Mouse (Mus musculus) intestine, embryonic 15.5 days (tissue): Measurements from ENCODE around the gene Dync1li1. TPM values are rescaled to one million over a fixed set of nuclear protein-coding genes. Genes with fewer than 3 reads are reported as not detected.

Experiments
- ATAC-seq: fragments of 200-750 bp; cut with Nextera tagmentation; 2 replicates; pipeline ENCODE4 v1.8.0; 2017; ENCODE audit warnings: moderate TSS enrichment, moderate library complexity
- H3K27ac ChIP-seq: fragments of 300-500 bp; sonication (generic); 2 replicates; pipeline ENCODE4 v1.5.1; 2015; ENCODE audit warnings: mild to moderate bottlenecking, inconsistent platforms
- H3K27me3 ChIP-seq: fragments of 300-500 bp; sonication (generic); replicated peaks from 2 replicates; pipeline ENCODE4 v1.6.1; 2015; ENCODE audit warnings: inconsistent platforms
- H3K36me3 ChIP-seq: fragments of 300-500 bp; sonication (generic); 2 replicates; pipeline ENCODE4 v1.6.1; 2015; ENCODE audit warnings: inconsistent platforms
- H3K4me1 ChIP-seq: fragments of 300-500 bp; sonication (generic); replicated peaks from 2 replicates; pipeline ENCODE4 v1.6.1; 2015; ENCODE audit warnings: inconsistent platforms
- H3K4me2 ChIP-seq: fragments of 300-500 bp; sonication (generic); replicated peaks from 2 replicates; pipeline ENCODE4 v1.6.1; 2015; ENCODE audit warnings: mild to moderate bottlenecking, inconsistent platforms
- H3K4me3 ChIP-seq: fragments of 300-500 bp; sonication (generic); replicated peaks from 2 replicates; pipeline ENCODE4 v1.5.1; 2015; ENCODE audit warnings: inconsistent platforms
- H3K9ac ChIP-seq: fragments of 300-500 bp; sonication (generic); 2 replicates; pipeline ENCODE4 v1.6.1; 2015; ENCODE audit warnings: inconsistent platforms
- H3K9me3 ChIP-seq: fragments of 300-500 bp; sonication (generic); 2 replicates; pipeline ENCODE4 v1.6.1; 2016; ENCODE audit warnings: inconsistent platforms
- WGBS: fragments of 180-500 bp; shearing (Covaris S2); methylation state at CpG from one replicate; pipeline ENCODE4 v1.1.7; 2015; 5-methylcytosine and 5-hydroxymethylcytosine counted together
- polyA plus RNA-seq: library from polyadenylated mRNA; unstranded; fragments of >200 nt; fragmentation: Nextera tagmentation; extraction: Ambion mirVana; gene quantifications from 2 replicates; pipeline ENCODE4 v1.2.1, GENCODE M21; 2015

Gene Dync1li1
- polyA plus RNA-seq, 1 experiment from 2014 or later, result 49.9 TPM

- Histone ChIP-seq H3K4me2 (no peak overlapping the region), H3K27ac (no peak overlapping the region), H3K4me1 (peaks cover 12% of the 10 kb centered on the region), H3K9me3 (no peaks in the 10 kb centered on the region), H3K36me3 (0 out of 2 replicates have a peak, but pooled peaks cover 5% of the 10 kb centered on the region), H3K4me3 (no peak overlapping the region), H3K9ac (no peak overlapping the region), H3K27me3 (no peaks in the 10 kb centered on the region)
- WGBS, result 76% methylated on average over 9 of the region's 9 CpGs
- no peak for ATAC-seq
Measured at GRCm38 (mm10) chr9:114740336-114740735, 51.7 kb downstream of the Dync1li1 start.

- Histone ChIP-seq H3K4me3 (no peak overlapping the region), H3K4me2 (no peak overlapping the region), H3K27me3 (no peaks in the 10 kb centered on the region), H3K9me3 (no peaks in the 10 kb centered on the region), H3K4me1 (peaks cover 8% of the 10 kb centered on the region; the same call in 1 of the 2 replicates), H3K36me3 (peaks cover 18% of the 10 kb centered on the region; the same call in 1 of the 2 replicates), H3K27ac (peak overlapping the region; percentile 33; the same call in 1 of the 2 replicates), H3K9ac (no peak overlapping the region)
- 0 out of 2 replicates have a peak, but pooled peaks have one; percentile 19 for ATAC-seq
- WGBS, result 77% methylated on average over 2 of the region's 2 CpGs
Measured at GRCm38 (mm10) chr9:114742731-114743130, 54.1 kb downstream of the Dync1li1 start.

- ATAC-seq, result no peak
- H3K27ac ChIP-seq, result no peak overlapping the region
- WGBS, result 57% methylated on average over 4 of the region's 4 CpGs
Measured at GRCm38 (mm10) chr9:114745163-114745562, 56.6 kb downstream of the Dync1li1 start.

GRCm38 (mm10) chr9:114745654-114746053 lies 57.1 kb downstream of the Dync1li1 start:
- Histone ChIP-seq H3K4me1 (peaks cover 8% of the 10 kb centered on the region; the same call in 1 of the 2 replicates), H3K9ac (no peak overlapping the region), H3K9me3 (no peaks in the 10 kb centered on the region), H3K4me3 (no peak overlapping the region), H3K27ac (no peak overlapping the region), H3K4me2 (no peak overlapping the region), H3K36me3 (peaks cover 22% of the 10 kb centered on the region), H3K27me3 (no peaks in the 10 kb centered on the region)
- no peak for ATAC-seq
- 81% methylated on average over 4 of the region's 4 CpGs for WGBS

More at GRCm38 (mm10) chr9:114745163-114745562, 56.6 kb downstream of the Dync1li1 start:
- H3K4me3 ChIP-seq, result no peak overlapping the region
- no peak overlapping the region for H3K4me2 ChIP-seq
- H3K36me3 ChIP-seq, result peaks cover 22% of the 10 kb centered on the region
- H3K9ac ChIP-seq, result no peak overlapping the region
- H3K27me3 ChIP-seq, result no peaks in the 10 kb centered on the region
- peaks cover 8% of the 10 kb centered on the region; the same call in 1 of the 2 replicates for H3K4me1 ChIP-seq
- no peaks in the 10 kb centered on the region for H3K9me3 ChIP-seq

GRCm38 (mm10) chr9:114747012-114747411 lies 58.4 kb downstream of the Dync1li1 start:
- H3K9ac ChIP-seq, result no peak overlapping the region
- no peaks in the 10 kb centered on the region for H3K9me3 ChIP-seq
- no peak for ATAC-seq
- no peaks in the 10 kb centered on the region for H3K27me3 ChIP-seq
- peaks cover 8% of the 10 kb centered on the region; the same call in 1 of the 2 replicates for H3K4me1 ChIP-seq
- H3K4me2 ChIP-seq, result no peak overlapping the region
- no peak overlapping the region for H3K27ac ChIP-seq
- 81% methylated on average over 10 of the region's 10 CpGs for WGBS
- H3K4me3 ChIP-seq, result no peak overlapping the region
- H3K36me3 ChIP-seq, result peaks cover 22% of the 10 kb centered on the region

- Histone ChIP-seq H3K27me3 (no peaks in the 10 kb centered on the region), H3K4me1 (0 out of 2 replicates have a peak, but pooled peaks cover 5% of the 10 kb centered on the region), H3K9ac (no peak overlapping the region), H3K9me3 (no peaks in the 10 kb centered on the region), H3K36me3 (peaks cover 22% of the 10 kb centered on the region), H3K27ac (no peak overlapping the region), H3K4me2 (no peak overlapping the region), H3K4me3 (no peak overlapping the region)
- ATAC-seq, result no peak
- 80% methylated on average over 12 of the region's 12 CpGs for WGBS
Measured at GRCm38 (mm10) chr9:114747466-114747865, 58.9 kb downstream of the Dync1li1 start.

GRCm38 (mm10) chr9:114751582-114751981 lies 63.0 kb downstream of the Dync1li1 start:
- Histone ChIP-seq H3K4me3 (no peak overlapping the region), H3K4me2 (no peak overlapping the region), H3K9me3 (no peaks in the 10 kb centered on the region), H3K27ac (no peak overlapping the region), H3K36me3 (peaks cover 18% of the 10 kb centered on the region), H3K4me1 (peaks cover 3% of the 10 kb centered on the region; the same call in 1 of the 2 replicates), H3K9ac (no peak overlapping the region), H3K27me3 (no peaks in the 10 kb centered on the region)
- ATAC-seq, result no peak
- 84% methylated on average over 3 of the region's 3 CpGs for WGBS

GRCm38 (mm10) chr9:114752311-114752710 lies 63.7 kb downstream of the Dync1li1 start:
- Histone ChIP-seq H3K27me3 (no peaks in the 10 kb centered on the region), H3K9me3 (no peaks in the 10 kb centered on the region), H3K4me3 (peak overlapping the region; percentile 56; the same call in 1 of the 2 replicates), H3K4me2 (peak overlapping the region; percentile 92; the same call in 1 of the 2 replicates), H3K27ac (no peak overlapping the region), H3K4me1 (peaks cover 3% of the 10 kb centered on the region; the same call in 1 of the 2 replicates), H3K9ac (no peak overlapping the region), H3K36me3 (peaks cover 13% of the 10 kb centered on the region)
- 74% methylated on average over 9 of the region's 9 CpGs for WGBS
- ATAC-seq, result peak; percentile 23

- peak; percentile 95 for ATAC-seq
- H3K36me3 ChIP-seq, result peaks cover 6% of the 10 kb centered on the region; the same call in 1 of the 2 replicates
- H3K27me3 ChIP-seq, result no peaks in the 10 kb centered on the region
- H3K4me2 ChIP-seq, result peak overlapping the region; percentile 92
- peak overlapping the region; percentile 62 for H3K9ac ChIP-seq
- peak overlapping the region; percentile 73 for H3K27ac ChIP-seq
- WGBS, result 7% methylated on average over 36 of the region's 36 CpGs
- peaks cover 3% of the 10 kb centered on the region; the same call in 1 of the 2 replicates for H3K4me1 ChIP-seq
- no peaks in the 10 kb centered on the region for H3K9me3 ChIP-seq
- peak overlapping the region; percentile 56 for H3K4me3 ChIP-seq
Measured at GRCm38 (mm10) chr9:114752863-114753484, 64.4 kb downstream of the Dync1li1 start.

- H3K4me2 ChIP-seq, result no peak overlapping the region
- H3K27me3 ChIP-seq, result no peaks in the 10 kb centered on the region
- H3K27ac ChIP-seq, result no peak overlapping the region
- no peaks in the 10 kb centered on the region for H3K9me3 ChIP-seq
- H3K4me3 ChIP-seq, result no peak overlapping the region
- H3K9ac ChIP-seq, result no peak overlapping the region
- no peak for ATAC-seq
- WGBS, result 80% methylated on average over 7 of the region's 7 CpGs
- peaks cover 2% of the 10 kb centered on the region for H3K36me3 ChIP-seq
- no peaks in the 10 kb centered on the region for H3K4me1 ChIP-seq
Measured at GRCm38 (mm10) chr9:114758272-114758671, 69.7 kb downstream of the Dync1li1 start.

- Histone ChIP-seq H3K9me3 (no peaks in the 10 kb centered on the region), H3K4me3 (no peak overlapping the region), H3K4me2 (no peak overlapping the region), H3K36me3 (peaks cover 2% of the 10 kb centered on the region), H3K9ac (no peak overlapping the region), H3K27ac (no peak overlapping the region), H3K4me1 (no peaks in the 10 kb centered on the region), H3K27me3 (no peaks in the 10 kb centered on the region)
- no peak for ATAC-seq
- 85% methylated on average over 5 of the region's 5 CpGs for WGBS
Measured at GRCm38 (mm10) chr9:114758801-114759200, 70.2 kb downstream of the Dync1li1 start.

GRCm38 (mm10) chr9:114759886-114760285 lies 71.3 kb downstream of the Dync1li1 start:
- H3K27ac ChIP-seq, result no peak overlapping the region

GRCm38 (mm10) chr9:114760353-114760752 lies 71.8 kb downstream of the Dync1li1 start:
- H3K27me3 ChIP-seq, result no peaks in the 10 kb centered on the region

More at GRCm38 (mm10) chr9:114759886-114760285, 71.3 kb downstream of the Dync1li1 start:
- H3K36me3 ChIP-seq, result peaks cover 2% of the 10 kb centered on the region
- no peak for ATAC-seq
- H3K4me3 ChIP-seq, result no peak overlapping the region
- no peak overlapping the region for H3K4me2 ChIP-seq
- no peaks in the 10 kb centered on the region for H3K9me3 ChIP-seq
- no peak overlapping the region for H3K9ac ChIP-seq
- no peaks in the 10 kb centered on the region for H3K27me3 ChIP-seq
- 85% methylated on average over 4 of the region's 4 CpGs for WGBS
- no peaks in the 10 kb centered on the region for H3K4me1 ChIP-seq

More at GRCm38 (mm10) chr9:114760353-114760752, 71.8 kb downstream of the Dync1li1 start:
- no peak for ATAC-seq
- no peaks in the 10 kb centered on the region for H3K4me1 ChIP-seq
- peaks cover 2% of the 10 kb centered on the region for H3K36me3 ChIP-seq
- H3K4me3 ChIP-seq, result no peak overlapping the region
- H3K9me3 ChIP-seq, result no peaks in the 10 kb centered on the region
- H3K4me2 ChIP-seq, result no peak overlapping the region
- 80% methylated on average over 5 of the region's 5 CpGs for WGBS
- no peak overlapping the region for H3K9ac ChIP-seq
- H3K27ac ChIP-seq, result no peak overlapping the region
